Mouse (Mus musculus): ENCODE measurements around the gene Cwc22. TPM values are rescaled to one million over a fixed set of nuclear protein-coding genes. Genes with fewer than 3 reads are reported as not detected.

The Cwc22 gene
- polyA plus RNA-seq, 1 experiment = 4.9 TPM

GRCm38 (mm10) chr2:77944281-77944680 is 1.9 kb downstream of the Cwc22 start:
- Histone ChIP-seq H3K4me1 (ENCODE audit: control insufficient read depth) (peaks cover 43% of the 10 kb centered on the region), H3K27me3 (ENCODE audit: control insufficient read depth) (peaks cover 2% of the 10 kb centered on the region; the same call in 1 of the 2 replicates), H3K4me3 (replicated peaks) (peak overlapping the region; percentile 3), H3K9me3 (ENCODE audit: control insufficient read depth, low read length) (peaks cover 2% of the 10 kb centered on the region; the same call in 1 of the 2 replicates), H3K36me3 (ENCODE audit: control insufficient read depth) (peaks cover 32% of the 10 kb centered on the region)
- TF ChIP-seq GATA1 (IDR thresholded peaks at IDR 0.05; ENCODE audit: low read length) (no peak), TAL1 (IDR thresholded peaks at IDR 0.05; ENCODE audit: low read length) (no peak)

- H3K27me3 ChIP-seq (ENCODE audit: control insufficient read depth) = no peaks in the 10 kb centered on the region
- peaks cover 50% of the 10 kb centered on the region for H3K36me3 ChIP-seq (ENCODE audit: control insufficient read depth)
- H3K4me1 ChIP-seq (ENCODE audit: control insufficient read depth) = peaks cover 43% of the 10 kb centered on the region
- H3K9me3 ChIP-seq (ENCODE audit: control insufficient read depth, low read length) = no peaks in the 10 kb centered on the region
- no peak overlapping the region for H3K4me3 ChIP-seq (replicated peaks)
- TF ChIP-seq TAL1 (IDR thresholded peaks at IDR 0.05; ENCODE audit: low read length) (no peak), GATA1 (IDR thresholded peaks at IDR 0.05; ENCODE audit: low read length) (no peak; the same call in 1 of the 2 replicates)
Measured at GRCm38 (mm10) chr2:77941944-77942343, 4.2 kb downstream of the Cwc22 start.

DNA sequence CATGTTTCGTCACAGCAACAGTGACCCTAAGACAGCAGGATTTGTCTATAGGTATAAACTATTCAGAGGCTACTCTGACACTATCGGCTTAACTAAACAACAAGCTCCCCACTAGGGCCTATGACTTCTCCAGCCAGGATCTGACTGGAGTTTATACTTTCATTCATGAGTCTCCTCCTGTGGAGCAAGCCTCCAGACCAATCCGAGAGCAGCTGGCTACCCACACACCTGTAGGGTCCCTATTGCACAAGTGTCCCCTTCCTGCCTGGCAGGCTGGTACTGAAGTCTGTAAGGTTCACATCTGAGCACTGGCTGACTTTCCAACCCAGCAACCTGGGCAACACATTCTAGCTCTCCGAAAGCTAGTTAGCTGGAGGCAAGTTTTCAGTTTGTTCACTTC is 7.9 kb downstream of the Cwc22 start:
- peaks cover 73% of the 10 kb centered on the region for H3K36me3 ChIP-seq (ENCODE audit: control insufficient read depth)
- H3K4me3 ChIP-seq (replicated peaks) = no peak overlapping the region
- no peaks in the 10 kb centered on the region for H3K27me3 ChIP-seq (ENCODE audit: control insufficient read depth)
- TF ChIP-seq GATA1 (IDR thresholded peaks at IDR 0.05; ENCODE audit: low read length) (peak; percentile 6; the same call in 1 of the 2 replicates), TAL1 (IDR thresholded peaks at IDR 0.05; ENCODE audit: low read length) (no peak)
- H3K4me1 ChIP-seq (ENCODE audit: control insufficient read depth) = peaks cover 16% of the 10 kb centered on the region
- no peaks in the 10 kb centered on the region for H3K9me3 ChIP-seq (ENCODE audit: control insufficient read depth, low read length)

DNA sequence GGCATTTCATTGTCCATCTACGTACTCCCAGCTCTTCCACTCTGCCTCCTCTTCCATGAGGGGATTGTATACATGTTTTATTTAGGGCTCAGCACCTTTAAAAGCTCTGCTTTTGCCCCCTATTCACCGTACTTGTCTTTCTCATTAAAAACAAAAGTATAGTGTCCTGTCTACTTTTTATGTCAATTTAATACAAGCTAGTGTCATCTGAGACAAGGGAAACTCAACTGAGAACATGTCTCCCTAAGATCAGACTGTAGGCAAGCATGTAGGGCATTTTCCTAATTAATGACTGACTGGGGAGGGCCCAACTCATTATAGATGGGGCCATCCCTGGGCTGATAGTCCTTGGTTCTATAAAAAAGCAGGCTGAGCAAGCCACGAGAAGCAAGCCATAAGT is 8.4 kb downstream of the Cwc22 start:
- peaks cover 16% of the 10 kb centered on the region for H3K4me1 ChIP-seq (ENCODE audit: control insufficient read depth)
- TF ChIP-seq GATA1 (IDR thresholded peaks at IDR 0.05; ENCODE audit: low read length) (no peak), TAL1 (IDR thresholded peaks at IDR 0.05; ENCODE audit: low read length) (no peak)
- H3K9me3 ChIP-seq (ENCODE audit: control insufficient read depth, low read length) = no peaks in the 10 kb centered on the region
- H3K36me3 ChIP-seq (ENCODE audit: control insufficient read depth) = peaks cover 78% of the 10 kb centered on the region
- no peaks in the 10 kb centered on the region for H3K27me3 ChIP-seq (ENCODE audit: control insufficient read depth)
- H3K4me3 ChIP-seq (replicated peaks) = no peak overlapping the region

DNA sequence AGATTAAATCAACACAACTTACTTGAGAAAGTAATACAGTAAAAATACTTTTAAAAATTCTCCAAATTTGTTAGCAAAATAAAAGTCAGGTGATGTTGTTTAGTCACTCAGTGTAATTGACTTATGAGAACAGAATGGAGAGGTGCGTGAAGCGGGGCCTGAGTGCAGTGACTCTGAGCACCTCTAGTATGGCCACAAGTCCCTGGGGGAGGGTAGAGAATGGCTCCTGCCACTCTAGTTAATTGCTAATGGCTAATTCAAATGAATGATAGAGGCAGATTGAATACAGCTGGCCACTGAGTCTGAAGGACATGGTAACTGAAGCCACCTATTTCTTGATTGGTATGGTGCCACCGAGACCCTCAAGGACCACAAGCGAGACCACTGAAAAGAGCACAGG is 12.0 kb downstream of the Cwc22 start:
- Histone ChIP-seq H3K36me3 (ENCODE audit: control insufficient read depth) (peaks cover 91% of the 10 kb centered on the region), H3K4me1 (ENCODE audit: control insufficient read depth) (no peaks in the 10 kb centered on the region; the same call in 1 of the 2 replicates), H3K27me3 (ENCODE audit: control insufficient read depth) (no peaks in the 10 kb centered on the region), H3K9me3 (ENCODE audit: control insufficient read depth, low read length) (no peaks in the 10 kb centered on the region), H3K4me3 (replicated peaks) (no peak overlapping the region)
- no peak for TF ChIP-seq TAL1 (IDR thresholded peaks at IDR 0.05; ENCODE audit: low read length)
- no peak for TF ChIP-seq GATA1 (IDR thresholded peaks at IDR 0.05; ENCODE audit: low read length)

DNA sequence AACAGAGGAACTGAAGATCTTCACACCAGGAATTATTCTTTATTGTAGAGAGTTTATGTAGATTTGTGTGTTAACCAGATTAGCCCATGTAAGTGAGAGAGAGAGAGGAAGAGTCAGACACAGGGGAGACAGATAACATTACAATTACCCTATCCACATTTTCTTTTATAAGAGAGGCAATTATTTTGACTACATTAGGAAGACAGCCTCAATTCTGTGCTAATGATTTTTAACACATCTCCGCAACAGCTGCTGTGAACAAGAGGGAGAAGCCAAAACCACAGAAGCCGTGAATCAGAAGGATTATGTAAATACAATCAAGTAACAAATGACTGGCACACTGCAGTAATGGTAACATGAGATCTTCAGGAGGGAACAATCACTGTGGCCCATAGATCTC is 12.5 kb downstream of the Cwc22 start:
- no peak for TF ChIP-seq GATA1 (IDR thresholded peaks at IDR 0.05; ENCODE audit: low read length)
- no peak for TF ChIP-seq TAL1 (IDR thresholded peaks at IDR 0.05; ENCODE audit: low read length)
- H3K4me3 ChIP-seq (replicated peaks) = no peak overlapping the region
- H3K4me1 ChIP-seq (ENCODE audit: control insufficient read depth) = no peaks in the 10 kb centered on the region; the same call in 1 of the 2 replicates
- no peaks in the 10 kb centered on the region for H3K27me3 ChIP-seq (ENCODE audit: control insufficient read depth)
- H3K36me3 ChIP-seq (ENCODE audit: control insufficient read depth) = peaks cover 92% of the 10 kb centered on the region
- no peaks in the 10 kb centered on the region for H3K9me3 ChIP-seq (ENCODE audit: control insufficient read depth, low read length)

DNA sequence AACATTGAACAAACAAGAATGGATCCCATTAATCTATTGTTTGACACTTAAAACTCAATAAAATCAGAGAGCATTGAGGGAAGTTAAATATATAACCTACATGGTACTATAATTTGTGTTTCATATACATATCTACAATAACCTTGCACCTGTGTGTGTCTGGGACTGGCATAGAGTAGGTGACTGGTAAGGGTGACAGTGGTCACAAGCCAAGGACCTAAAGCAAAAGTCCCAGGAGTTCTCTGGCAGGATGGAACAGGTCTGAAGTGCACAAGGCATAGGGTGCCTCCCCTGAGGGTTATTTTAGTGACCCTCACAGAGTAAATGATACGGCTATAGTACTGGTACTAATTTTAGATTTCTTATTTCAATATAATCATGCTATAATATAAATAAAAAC is 14.2 kb downstream of the Cwc22 start:
- Histone ChIP-seq H3K4me1 (ENCODE audit: control insufficient read depth) (no peaks in the 10 kb centered on the region; the same call in 1 of the 2 replicates), H3K36me3 (ENCODE audit: control insufficient read depth) (peaks cover 96% of the 10 kb centered on the region), H3K4me3 (replicated peaks) (no peak overlapping the region), H3K9me3 (ENCODE audit: control insufficient read depth, low read length) (no peaks in the 10 kb centered on the region), H3K27me3 (ENCODE audit: control insufficient read depth) (no peaks in the 10 kb centered on the region)
- TF ChIP-seq GATA1 (IDR thresholded peaks at IDR 0.05; ENCODE audit: low read length) = no peak
- no peak for TF ChIP-seq TAL1 (IDR thresholded peaks at IDR 0.05; ENCODE audit: low read length)

DNA sequence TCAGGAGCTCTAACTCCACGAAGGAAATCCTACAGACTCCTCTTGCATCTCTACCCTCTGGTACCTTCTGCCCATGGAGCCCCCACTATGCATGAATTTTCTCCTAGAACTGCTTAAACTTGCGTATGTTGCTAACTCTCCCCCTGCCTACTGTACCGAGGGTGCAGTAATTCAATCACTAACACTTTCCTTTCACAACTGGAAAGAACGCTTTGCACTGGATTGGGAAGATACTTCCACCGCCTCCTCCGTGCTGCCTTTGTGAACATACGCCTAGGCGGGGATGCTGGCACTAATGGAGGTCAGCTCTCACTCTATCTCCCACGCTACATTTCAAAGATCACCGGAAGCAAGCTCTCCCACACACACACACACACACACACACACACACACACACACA is 17.8 kb downstream of the Cwc22 start:
- Histone ChIP-seq H3K4me1 (ENCODE audit: control insufficient read depth) (no peaks in the 10 kb centered on the region; the same call in 1 of the 2 replicates), H3K9me3 (ENCODE audit: control insufficient read depth, low read length) (no peaks in the 10 kb centered on the region; the same call in 1 of the 2 replicates), H3K27me3 (ENCODE audit: control insufficient read depth) (no peaks in the 10 kb centered on the region), H3K36me3 (ENCODE audit: control insufficient read depth) (peaks cover 95% of the 10 kb centered on the region), H3K4me3 (replicated peaks) (no peak overlapping the region)
- TF ChIP-seq TAL1 (IDR thresholded peaks at IDR 0.05; ENCODE audit: low read length) = no peak
- TF ChIP-seq GATA1 (IDR thresholded peaks at IDR 0.05; ENCODE audit: low read length) = peak; percentile 16; the same call in 1 of the 2 replicates

- H3K36me3 ChIP-seq (ENCODE audit: control insufficient read depth) = peaks cover 96% of the 10 kb centered on the region
- H3K4me1 ChIP-seq (ENCODE audit: control insufficient read depth) = no peaks in the 10 kb centered on the region; the same call in 1 of the 2 replicates
- no peaks in the 10 kb centered on the region for H3K27me3 ChIP-seq (ENCODE audit: control insufficient read depth)
- H3K4me3 ChIP-seq (replicated peaks) = no peak overlapping the region
- TF ChIP-seq GATA1 (IDR thresholded peaks at IDR 0.05; ENCODE audit: low read length) (no peak), TAL1 (IDR thresholded peaks at IDR 0.05; ENCODE audit: low read length) (no peak; the same call in 2 of the 3 replicates)
- no peaks in the 10 kb centered on the region; the same call in 1 of the 2 replicates for H3K9me3 ChIP-seq (ENCODE audit: control insufficient read depth, low read length)
Measured at GRCm38 (mm10) chr2:77926468-77926867, 19.7 kb downstream of the Cwc22 start.

- TF ChIP-seq TAL1 (IDR thresholded peaks at IDR 0.05; ENCODE audit: low read length) (no peak; the same call in 2 of the 3 replicates), GATA1 (IDR thresholded peaks at IDR 0.05; ENCODE audit: low read length) (0 out of 2 replicates have a peak, but pooled peaks have one; percentile 7)
- Histone ChIP-seq H3K27me3 (ENCODE audit: control insufficient read depth) (no peaks in the 10 kb centered on the region), H3K36me3 (ENCODE audit: control insufficient read depth) (peaks cover 95% of the 10 kb centered on the region), H3K4me1 (ENCODE audit: control insufficient read depth) (no peaks in the 10 kb centered on the region; the same call in 1 of the 2 replicates), H3K9me3 (ENCODE audit: control insufficient read depth, low read length) (no peaks in the 10 kb centered on the region; the same call in 1 of the 2 replicates), H3K4me3 (replicated peaks) (no peak overlapping the region)
Measured at GRCm38 (mm10) chr2:77925997-77926396, 20.2 kb downstream of the Cwc22 start.

Data from erythroblast, embryonic 14.5 days (primary cell).